Mouse (Mus musculus) ES-Bruce4 (cell line): ENCODE measurements around the gene Rundc1. TPM values are rescaled to one million over a fixed set of nuclear protein-coding genes. Genes with fewer than 3 reads are reported as not detected.
"Not testable (repeated sequence)": the region's sequence is repeated elsewhere in the genome, so short reads cannot be mapped to it uniquely, and the experiment has no call there.

ENCODE experiments used
- H3K27ac ChIP-seq: 2 replicates; pipeline ENCODE4 v1.5.1; 2012; ENCODE audit warnings: low read length, inconsistent platforms; ENCODE audit not compliant: insufficient read depth
- H3K27me3 ChIP-seq: 2 replicates; pipeline ENCODE4 v1.6.1; 2012; ENCODE audit warnings: mild to moderate bottlenecking, low read length, inconsistent platforms; ENCODE audit not compliant: control insufficient read depth, poor library complexity, insufficient read depth, severe bottlenecking
- H3K36me3 ChIP-seq: 2 replicates; pipeline ENCODE4 v1.6.1; 2012; ENCODE audit warnings: inconsistent platforms, mild to moderate bottlenecking, low read length, moderate library complexity; ENCODE audit not compliant: control insufficient read depth, poor library complexity, insufficient read depth, severe bottlenecking
- H3K4me1 ChIP-seq: one replicate; pipeline ENCODE4 v1.8.1; 2011; ENCODE audit warnings: low read length; ENCODE audit not compliant: control insufficient read depth, insufficient read depth
- H3K4me3 ChIP-seq: 2 replicates; pipeline ENCODE4 v1.5.1; 2011; ENCODE audit warnings: low read depth, mild to moderate bottlenecking, low read length
- H3K9ac ChIP-seq: 2 replicates; pipeline ENCODE4 v1.6.1; 2012; ENCODE audit warnings: low read depth, mild to moderate bottlenecking, inconsistent platforms; ENCODE audit not compliant: poor library complexity, severe bottlenecking
- H3K9me3 ChIP-seq: replicated peaks from 2 replicates; pipeline ENCODE4 v1.6.1; 2012; ENCODE audit warnings: mild to moderate bottlenecking, low read length, inconsistent platforms; ENCODE audit not compliant: control insufficient read depth, poor library complexity, insufficient read depth, severe bottlenecking
- CTCF ChIP-seq: IDR thresholded peaks from one replicate; pipeline ENCODE4 v1.8.1; 2011; ENCODE audit warnings: low read depth, low read length
- EP300 ChIP-seq: IDR thresholded peaks from 2 replicates; pipeline ENCODE4 v1.6.1; 2011; ENCODE audit warnings: low read depth, low read length; ENCODE audit not compliant: insufficient read depth
- POLR2A ChIP-seq: IDR thresholded peaks from one replicate; pipeline ENCODE4 v1.8.1; 2011; ENCODE audit warnings: low read length; ENCODE audit not compliant: insufficient read depth
- polyA plus RNA-seq: library from polyadenylated mRNA; stranded (reverse); fragments of >200 nt; gene quantifications from 2 replicates; pipeline ENCODE4 v1.2.4, GENCODE M21; 2011; ENCODE audit warnings: low read depth; ENCODE audit not compliant: missing spikeins, insufficient read depth, insufficient read length

Rundc1 gene
- polyA plus RNA-seq, 1 experiment, result 5.4 TPM

GRCm38 (mm10) chr11:101462583-101463440, 37.9 kb downstream of the Rundc1 start:
- no peak overlapping the region for H3K27ac ChIP-seq
- H3K4me3 ChIP-seq, result no peak overlapping the region
- no peaks in the 10 kb centered on the region for H3K27me3 ChIP-seq

GRCm38 (mm10) chr11:101464211-101465100, 39.6 kb downstream of the Rundc1 start, which contains the start of gene Rnd2:
Rnd2 (plus strand) TSS chr11:101464999.
- Histone ChIP-seq H3K9ac (peak within 1 kb of the TSS; percentile 78), H3K36me3 (peaks cover 11% of the 10 kb centered on the region; the same call in 1 of the 2 replicates), H3K9me3 (no peaks in the 10 kb centered on the region), H3K27ac (peak within 1 kb of the TSS; percentile 82), H3K27me3 (no peaks in the 10 kb centered on the region), H3K4me3 (peak within 1 kb of the TSS; percentile 76), H3K4me1 (peaks cover 9% of the 10 kb centered on the region)
- no peak for TF ChIP-seq CTCF
- 0 out of 2 replicates have a peak, but pooled peaks have one; percentile 39 for TF ChIP-seq EP300

More at GRCm38 (mm10) chr11:101462583-101463440, 37.9 kb downstream of the Rundc1 start:
- Histone ChIP-seq H3K36me3 (peaks cover 11% of the 10 kb centered on the region; the same call in 1 of the 2 replicates), H3K9ac (no peak overlapping the region), H3K4me1 (peaks cover 14% of the 10 kb centered on the region), H3K9me3 (no peaks in the 10 kb centered on the region)
- TF ChIP-seq EP300, result no peak
- no peak for TF ChIP-seq CTCF
- no peak for TF ChIP-seq POLR2A

- peak overlapping the region; percentile 76 for H3K4me3 ChIP-seq
- H3K27me3 ChIP-seq, result no peaks in the 10 kb centered on the region
- TF ChIP-seq EP300 (peak; percentile 55; the same call in 1 of the 2 replicates), CTCF (no peak), POLR2A (no peak)
- H3K9ac ChIP-seq, result peak overlapping the region; percentile 78
- peaks cover 9% of the 10 kb centered on the region for H3K4me1 ChIP-seq
- peak overlapping the region; percentile 82 for H3K27ac ChIP-seq
- peaks cover 11% of the 10 kb centered on the region; the same call in 1 of the 2 replicates for H3K36me3 ChIP-seq
- H3K9me3 ChIP-seq, result no peaks in the 10 kb centered on the region
These were observed 40.4 kb downstream of the Rundc1 start for GRCm38 (mm10) chr11:101465101-101465868.

- peak within 1 kb of the TSS; percentile 82 for H3K27ac ChIP-seq
- H3K4me1 ChIP-seq, result peaks cover 10% of the 10 kb centered on the region
- no peaks in the 10 kb centered on the region for H3K9me3 ChIP-seq
- H3K36me3 ChIP-seq, result peaks cover 11% of the 10 kb centered on the region; the same call in 1 of the 2 replicates
- peak within 1 kb of the TSS; percentile 76 for H3K4me3 ChIP-seq
- TF ChIP-seq EP300 (no peak), CTCF (no peak), POLR2A (peak; percentile 12)
- no peaks in the 10 kb centered on the region for H3K27me3 ChIP-seq
- peak within 1 kb of the TSS; percentile 78 for H3K9ac ChIP-seq
These were observed 41.1 kb downstream of the Rundc1 start, which contains the start of gene Vat1 for GRCm38 (mm10) chr11:101465869-101466551. Vat1 (minus strand) TSS chr11:101466230.

- H3K36me3 ChIP-seq, H3K27me3 ChIP-seq, H3K4me3 ChIP-seq, H3K9me3 ChIP-seq, H3K27ac ChIP-seq: not testable (repeated sequence)
- Histone ChIP-seq H3K9ac (peak overlapping the region; percentile 78; the same call in 1 of the 2 replicates), H3K4me1 (peaks cover 10% of the 10 kb centered on the region)
These were observed 41.7 kb downstream of the Rundc1 start for GRCm38 (mm10) chr11:101466552-101466950.
